Mouse (Mus musculus): ENCODE measurements around the gene Eppin. TPM values are rescaled to one million over a fixed set of nuclear protein-coding genes. Genes with fewer than 3 reads are reported as not detected.
"Not testable (repeated sequence)": the region's sequence is repeated elsewhere in the genome, so short reads cannot be mapped to it uniquely, and the experiment has no call there.

Gene Eppin
- not detected in 2 replicates for polyA plus RNA-seq (2012)

DNA sequence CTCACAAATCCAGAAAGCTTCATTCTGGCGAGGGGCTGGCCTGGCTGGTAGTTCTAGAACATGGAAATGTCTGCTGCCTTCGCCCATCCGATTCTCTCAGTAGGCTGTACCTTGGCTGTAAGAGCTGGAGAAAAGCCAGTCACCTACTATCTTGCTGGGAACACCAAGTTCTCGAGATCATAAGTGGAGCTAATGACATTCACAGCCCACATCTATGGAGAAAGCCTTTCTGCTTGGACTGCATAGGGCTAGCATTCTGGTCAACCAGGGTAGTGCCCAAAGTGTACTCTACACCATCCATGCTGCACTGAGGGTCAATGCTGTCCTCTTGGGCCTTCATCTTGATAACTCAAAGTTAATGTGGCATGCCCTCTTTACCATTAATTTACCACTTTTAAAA is at the start of gene Eppin:
TSS of gene Eppin (minus strand) at position 101 of the 400 bp plus-strand sequence.
- Histone ChIP-seq H3K27me3 (ENCODE audit: control insufficient read depth) (no peaks in the 10 kb centered on the region), H3K4me3 (replicated peaks) (no peak within 1 kb of the TSS), H3K9me3 (ENCODE audit: control insufficient read depth, low read length) (no peaks in the 10 kb centered on the region), H3K36me3 (ENCODE audit: control insufficient read depth) (no peaks in the 10 kb centered on the region), H3K4me1 (ENCODE audit: control insufficient read depth) (no peaks in the 10 kb centered on the region)
- TF ChIP-seq GATA1 (IDR thresholded peaks at IDR 0.05; ENCODE audit: low read length), result no peak
- no peak for TF ChIP-seq TAL1 (IDR thresholded peaks at IDR 0.05; ENCODE audit: low read length)

DNA sequence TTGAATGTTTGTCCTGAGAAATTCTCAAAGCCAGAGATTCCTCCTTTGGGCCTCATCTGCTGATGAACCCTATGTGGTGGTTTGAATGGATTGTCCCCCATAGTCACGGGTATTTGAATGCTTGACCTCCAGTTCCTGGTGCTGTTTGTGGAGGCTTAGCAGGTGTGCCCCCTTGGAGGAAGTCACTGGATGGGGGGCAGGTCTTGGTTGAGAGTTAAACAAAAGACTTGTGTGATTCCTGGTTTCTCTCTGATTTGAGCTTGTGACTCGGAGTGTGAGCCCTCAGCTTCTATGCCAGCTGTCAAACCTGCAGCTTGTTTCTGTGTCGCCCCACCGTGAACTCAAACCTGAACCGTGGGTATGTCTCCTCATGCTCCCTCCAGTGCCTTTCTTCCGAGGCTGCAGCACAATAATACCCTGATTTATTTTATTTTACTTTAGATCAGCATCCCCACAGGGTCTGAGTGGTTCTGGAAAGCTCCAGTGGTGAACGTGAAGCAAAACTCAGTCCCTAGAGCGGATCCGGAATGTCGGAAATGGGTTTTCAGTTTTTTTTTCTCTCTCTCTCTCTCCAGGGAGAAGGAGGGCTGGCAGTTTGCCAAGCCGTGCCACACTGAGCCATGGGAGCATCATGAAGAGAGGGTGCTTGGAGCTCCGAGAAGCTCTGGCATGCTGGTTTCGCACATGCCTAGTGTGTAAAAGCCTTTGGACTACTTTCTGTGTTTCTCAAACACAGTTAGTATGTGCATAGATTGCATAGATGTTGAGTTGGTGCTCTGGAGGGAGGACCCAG is 48.7 kb upstream of the Eppin start:
- no peaks in the 10 kb centered on the region for H3K4me1 ChIP-seq (ENCODE audit: control insufficient read depth)
- no peak for TF ChIP-seq TAL1 (IDR thresholded peaks at IDR 0.05; ENCODE audit: low read length)
- TF ChIP-seq GATA1 (IDR thresholded peaks at IDR 0.05; ENCODE audit: low read length), result no peak

DNA sequence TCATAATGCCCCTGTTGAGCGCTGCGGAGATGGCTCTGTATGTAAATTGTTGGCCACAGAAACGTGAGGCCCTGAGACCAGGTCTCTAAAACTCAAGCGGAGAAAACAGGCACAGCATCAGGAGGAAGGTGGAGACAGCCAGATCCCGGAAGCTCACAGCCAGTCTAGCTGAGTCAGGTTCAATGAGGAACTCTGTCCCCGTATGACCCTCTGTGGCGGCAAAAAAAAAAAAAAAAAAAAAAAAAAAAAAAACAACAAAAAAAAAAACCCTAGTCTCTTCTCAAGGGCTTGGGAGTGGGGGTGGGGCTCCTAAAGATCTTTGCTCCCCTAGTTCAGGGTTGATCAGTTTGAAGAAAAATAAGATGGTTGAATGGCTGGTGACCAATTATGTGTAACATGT is 47.7 kb upstream of the Eppin start:
- no peaks in the 10 kb centered on the region for H3K36me3 ChIP-seq (ENCODE audit: control insufficient read depth)
- TF ChIP-seq GATA1 (IDR thresholded peaks at IDR 0.05; ENCODE audit: low read length), result no peak
- no peak for TF ChIP-seq TAL1 (IDR thresholded peaks at IDR 0.05; ENCODE audit: low read length)
- no peaks in the 10 kb centered on the region for H3K4me1 ChIP-seq (ENCODE audit: control insufficient read depth)
- H3K9me3 ChIP-seq (ENCODE audit: control insufficient read depth, low read length), result 0 out of 2 replicates have a peak, but pooled peaks cover 2% of the 10 kb centered on the region
- no peak overlapping the region for H3K4me3 ChIP-seq (replicated peaks)
- no peaks in the 10 kb centered on the region for H3K27me3 ChIP-seq (ENCODE audit: control insufficient read depth)

More for the DNA sequence above, 48.7 kb upstream of the Eppin start:
- no peaks in the 10 kb centered on the region for H3K27me3 ChIP-seq (ENCODE audit: control insufficient read depth)
- H3K9me3 ChIP-seq (ENCODE audit: control insufficient read depth, low read length), result 0 out of 2 replicates have a peak, but pooled peaks cover 2% of the 10 kb centered on the region
- H3K4me3 ChIP-seq (replicated peaks), result no peak overlapping the region
- no peaks in the 10 kb centered on the region for H3K36me3 ChIP-seq (ENCODE audit: control insufficient read depth)

DNA sequence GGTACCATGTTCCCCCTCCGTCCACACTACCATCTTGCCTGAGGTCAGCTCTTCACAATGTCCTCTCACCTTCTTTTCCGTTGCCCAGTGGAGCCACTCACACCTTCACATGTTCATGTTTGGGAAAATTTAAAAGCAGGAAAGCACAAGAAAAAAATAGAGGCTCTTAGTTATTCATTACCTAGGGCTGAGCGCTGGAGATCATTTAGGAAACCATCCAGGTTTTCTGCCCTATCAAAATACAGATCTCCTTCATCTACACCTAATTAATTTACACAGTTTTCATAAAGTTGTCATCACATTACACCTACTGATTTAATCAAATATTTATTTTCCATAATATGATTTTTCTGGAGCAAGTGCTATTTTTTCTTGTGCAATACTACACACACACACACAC is 45.3 kb upstream of the Eppin start, which contains the start of gene Wfdc16:
TSS of gene Wfdc16 (minus strand) at position 101 of the 400 bp plus-strand sequence.
- Histone ChIP-seq H3K4me1 (ENCODE audit: control insufficient read depth) (no peaks in the 10 kb centered on the region), H3K36me3 (ENCODE audit: control insufficient read depth) (no peaks in the 10 kb centered on the region), H3K27me3 (ENCODE audit: control insufficient read depth) (no peaks in the 10 kb centered on the region), H3K4me3 (replicated peaks) (no peak within 1 kb of the TSS), H3K9me3 (ENCODE audit: control insufficient read depth, low read length) (0 out of 2 replicates have a peak, but pooled peaks cover 2% of the 10 kb centered on the region)
- TF ChIP-seq TAL1 (IDR thresholded peaks at IDR 0.05; ENCODE audit: low read length), result no peak

DNA sequence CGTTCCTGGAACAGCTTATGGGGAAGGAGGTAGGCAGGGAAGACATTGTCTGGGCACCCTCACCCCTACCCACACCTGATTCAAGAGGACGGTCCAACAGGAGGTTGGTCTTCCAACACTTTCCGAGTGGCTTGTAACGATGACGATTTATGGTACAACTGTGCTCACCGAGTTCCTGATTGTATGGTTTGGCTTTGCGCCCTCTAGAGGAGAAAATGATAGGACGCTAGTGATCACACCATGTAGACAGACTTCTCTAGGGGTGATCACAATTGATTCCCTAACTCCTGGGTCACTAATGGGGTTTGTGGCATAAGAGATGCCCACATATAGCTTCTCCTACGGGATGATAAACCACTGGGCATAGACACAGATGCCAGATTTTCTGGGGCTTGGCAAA is 41.9 kb upstream of the Eppin start:
- Histone ChIP-seq H3K36me3 (ENCODE audit: control insufficient read depth) (no peaks in the 10 kb centered on the region), H3K4me1 (ENCODE audit: control insufficient read depth) (no peaks in the 10 kb centered on the region), H3K9me3 (ENCODE audit: control insufficient read depth, low read length) (0 out of 2 replicates have a peak, but pooled peaks cover 2% of the 10 kb centered on the region), H3K27me3 (ENCODE audit: control insufficient read depth) (no peaks in the 10 kb centered on the region), H3K4me3 (replicated peaks) (no peak overlapping the region)
- TF ChIP-seq GATA1 (IDR thresholded peaks at IDR 0.05; ENCODE audit: low read length) (no peak), TAL1 (IDR thresholded peaks at IDR 0.05; ENCODE audit: low read length) (no peak)

DNA sequence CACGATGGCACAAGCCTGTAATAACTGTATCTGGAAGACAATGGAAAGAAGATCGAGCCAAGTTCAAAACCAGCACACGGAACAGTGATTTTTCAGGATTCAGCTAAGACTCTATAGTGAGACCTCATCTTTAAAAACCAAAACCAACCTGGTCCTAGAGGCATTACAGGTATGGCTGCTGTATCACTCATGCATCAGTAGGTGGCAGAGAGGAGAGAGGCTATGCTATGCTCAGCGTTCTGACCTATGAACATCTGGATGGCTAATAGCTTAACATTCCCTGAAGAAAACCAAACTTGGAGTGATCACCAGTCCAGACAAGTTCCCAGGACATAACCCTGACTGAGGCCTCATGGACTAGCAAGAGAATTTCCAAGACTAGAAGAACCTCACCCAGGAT is 28.4 kb upstream of the Eppin start:
- Histone ChIP-seq H3K4me3 (replicated peaks) (no peak overlapping the region), H3K9me3 (ENCODE audit: control insufficient read depth, low read length) (no peaks in the 10 kb centered on the region), H3K36me3 (ENCODE audit: control insufficient read depth) (no peaks in the 10 kb centered on the region), H3K27me3 (ENCODE audit: control insufficient read depth) (no peaks in the 10 kb centered on the region), H3K4me1 (ENCODE audit: control insufficient read depth) (no peaks in the 10 kb centered on the region)
- TF ChIP-seq GATA1 (IDR thresholded peaks at IDR 0.05; ENCODE audit: low read length), result no peak
- no peak for TF ChIP-seq TAL1 (IDR thresholded peaks at IDR 0.05; ENCODE audit: low read length)

DNA sequence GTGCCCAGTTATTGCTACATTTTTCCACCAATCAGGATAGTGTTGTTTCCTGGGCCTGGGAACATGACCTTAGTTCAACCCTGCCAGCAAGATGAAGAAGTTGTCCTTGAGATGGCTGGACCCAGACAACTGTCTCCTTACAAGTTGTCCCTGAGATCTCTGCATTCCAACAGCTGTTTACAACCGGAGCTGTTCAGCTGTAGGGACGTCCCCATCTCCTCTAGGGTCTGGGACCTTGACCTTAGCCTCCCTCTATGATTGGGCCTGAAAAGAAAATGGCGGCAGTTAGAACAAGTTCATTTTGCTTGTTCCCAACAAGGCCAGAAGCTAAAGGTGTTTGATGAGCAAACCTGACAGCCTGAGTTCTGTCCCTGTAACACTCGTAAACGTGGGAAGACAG is 25.7 kb upstream of the Eppin start:
- Histone ChIP-seq H3K36me3 (ENCODE audit: control insufficient read depth) (no peaks in the 10 kb centered on the region), H3K4me1 (ENCODE audit: control insufficient read depth) (no peaks in the 10 kb centered on the region), H3K9me3 (ENCODE audit: control insufficient read depth, low read length) (no peaks in the 10 kb centered on the region; the same call in 1 of the 2 replicates), H3K27me3 (ENCODE audit: control insufficient read depth) (no peaks in the 10 kb centered on the region), H3K4me3 (replicated peaks) (no peak overlapping the region)
- TF ChIP-seq GATA1 (IDR thresholded peaks at IDR 0.05; ENCODE audit: low read length), result no peak
- TF ChIP-seq TAL1 (IDR thresholded peaks at IDR 0.05; ENCODE audit: low read length), result no peak

DNA sequence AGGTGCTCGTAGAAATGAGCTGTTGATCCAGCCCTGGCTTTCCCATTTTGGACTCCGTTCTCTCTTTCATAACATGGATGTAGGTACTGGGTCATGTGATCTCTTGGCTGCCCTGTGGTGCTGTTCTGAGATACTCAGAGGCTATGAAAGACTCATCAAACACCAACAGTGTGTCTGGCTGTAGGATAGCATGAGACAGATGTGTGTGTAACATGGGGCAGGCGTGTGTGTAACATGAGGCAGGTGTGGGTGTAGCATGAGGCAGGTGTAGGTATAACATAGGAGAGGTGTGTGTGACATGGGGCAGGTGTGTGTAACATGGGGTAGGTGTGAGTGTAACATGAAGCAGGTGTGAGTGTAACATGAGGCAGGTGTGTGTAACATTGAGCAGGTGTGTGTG is 22.0 kb upstream of the Eppin start:
- TF ChIP-seq GATA1 (IDR thresholded peaks at IDR 0.05; ENCODE audit: low read length), result no peak
- no peak for TF ChIP-seq TAL1 (IDR thresholded peaks at IDR 0.05; ENCODE audit: low read length)
- H3K36me3 ChIP-seq (ENCODE audit: control insufficient read depth), result no peaks in the 10 kb centered on the region
- H3K4me3 ChIP-seq (replicated peaks), result no peak overlapping the region
- H3K4me1 ChIP-seq (ENCODE audit: control insufficient read depth), result no peaks in the 10 kb centered on the region
- H3K27me3 ChIP-seq (ENCODE audit: control insufficient read depth), result no peaks in the 10 kb centered on the region
- H3K9me3 ChIP-seq (ENCODE audit: control insufficient read depth, low read length), result no peaks in the 10 kb centered on the region; the same call in 1 of the 2 replicates

DNA sequence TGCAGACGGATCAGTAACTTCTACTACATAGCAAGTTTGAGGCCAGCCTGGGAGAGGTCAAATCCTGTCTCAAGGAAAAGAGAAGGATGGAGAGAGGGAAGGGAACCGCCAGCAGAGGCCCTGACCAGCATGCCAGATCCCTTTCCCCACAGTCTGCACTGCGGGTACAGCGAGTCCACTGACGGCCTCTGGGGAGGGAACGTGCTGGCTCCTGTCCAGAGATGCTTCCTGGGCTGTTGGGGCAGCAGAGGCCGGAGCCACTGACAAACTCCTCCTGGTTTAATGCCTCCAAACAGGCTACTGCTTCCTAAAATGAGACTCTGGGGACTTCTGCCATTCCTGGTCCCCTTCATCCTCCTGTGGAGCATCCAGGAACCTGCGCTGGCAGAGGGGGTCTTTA is 20.1 kb upstream of the Eppin start, which contains the start of the genes Wfdc6b and Wfdc8:
TSS of gene Wfdc6b (plus strand) at position 52 of the 400 bp plus-strand sequence.
TSS of gene Wfdc8 (minus strand) at position 156 of the 400 bp plus-strand sequence.
- H3K9me3 ChIP-seq (ENCODE audit: control insufficient read depth, low read length); H3K27me3 ChIP-seq (ENCODE audit: control insufficient read depth); H3K36me3 ChIP-seq (ENCODE audit: control insufficient read depth); H3K4me3 ChIP-seq (replicated peaks); H3K4me1 ChIP-seq (ENCODE audit: control insufficient read depth): not testable (repeated sequence)

Data from erythroblast, embryonic 14.5 days (primary cell).